Mouse (Mus musculus) induced T-regulatory cell, adult 2 months (primary cell): ENCODE measurements around the gene Brms1.

Source experiments
- DNase-seq: peaks from one replicate; pipeline ENCODE4 v3.0.0-alpha.2; 2012; ENCODE audit warnings: low read depth

Gene Brms1

GRCm38 (mm10) chr19:5039301-5040114 is 1.6 kb upstream of the Brms1 start:
- no peak for DNase-seq

GRCm38 (mm10) chr19:5041588-5041987 is 434 bp downstream of the Brms1 start:
- no peak for DNase-seq

- DNase-seq, result no peak
Measured at GRCm38 (mm10) chr19:5045531-5045930, 4.4 kb downstream of the Brms1 start.

- DNase-seq, result no peak
Measured at GRCm38 (mm10) chr19:5048138-5049056, 7.2 kb downstream of the Brms1 start.

- DNase-seq, result no peak
Measured at GRCm38 (mm10) chr19:5049325-5049724, 8.2 kb downstream of the Brms1 start.

- peak; percentile 81 for DNase-seq
Measured at GRCm38 (mm10) chr19:5050047-5050905, 9.1 kb downstream of the Brms1 start, which contains the start of gene Rin1. Gene Rin1 (plus strand): TSS chr19:5050481.

- no peak for DNase-seq
Measured at GRCm38 (mm10) chr19:5051031-5051430, 9.9 kb downstream of the Brms1 start.

- no peak for DNase-seq
Measured at GRCm38 (mm10) chr19:5051515-5051914, 10.4 kb downstream of the Brms1 start.

GRCm38 (mm10) chr19:5052166-5052822 is 11.1 kb downstream of the Brms1 start:
- no peak for DNase-seq

- DNase-seq, result no peak
Measured at GRCm38 (mm10) chr19:5052853-5053252, 11.7 kb downstream of the Brms1 start.

- DNase-seq, result peak; percentile 71
Measured at GRCm38 (mm10) chr19:5053909-5054308, 12.8 kb downstream of the Brms1 start.

- peak; percentile 62 for DNase-seq
Measured at GRCm38 (mm10) chr19:5056251-5056650, 15.1 kb downstream of the Brms1 start.

- no peak for DNase-seq
Measured at GRCm38 (mm10) chr19:5057876-5058775, 17.0 kb downstream of the Brms1 start.

- no peak for DNase-seq
Measured at GRCm38 (mm10) chr19:5058801-5059771, 17.9 kb downstream of the Brms1 start.

- no peak for DNase-seq
Measured at GRCm38 (mm10) chr19:5060365-5061330, 19.5 kb downstream of the Brms1 start.

- no peak for DNase-seq
Measured at GRCm38 (mm10) chr19:5062041-5062440, 20.9 kb downstream of the Brms1 start.

- DNase-seq, result no peak
Measured at GRCm38 (mm10) chr19:5062446-5062845, 21.3 kb downstream of the Brms1 start.

- DNase-seq, result no peak
Measured at GRCm38 (mm10) chr19:5065104-5065503, 23.9 kb downstream of the Brms1 start.
